Mouse (Mus musculus) limb, embryonic 14.5 days (tissue): ENCODE results near the gene Ephb3. TPM values are rescaled to one million over a fixed set of nuclear protein-coding genes. Genes with fewer than 3 reads are reported as not detected.
A peak's percentile ranks its signal among the peaks of the same experiment; 100 is the strongest.

Source experiments
- ATAC-seq: fragments of 200-750 bp; cut with Nextera tagmentation; 2 replicates; pipeline ENCODE4 v1.8.0; 2017; ENCODE audit warnings: low read depth, moderate number of reproducible peaks, moderate TSS enrichment; ENCODE audit not compliant: low FRiP score
- DNase-seq: peaks from one replicate; pipeline ENCODE4 v3.0.0-alpha.2; 2015; ENCODE audit warnings: low spot score
- H3K27ac ChIP-seq: fragments of 300-500 bp; sonication (generic); replicated peaks from 2 replicates; pipeline ENCODE4 v1.5.1; 2014; ENCODE audit warnings: low read depth, mild to moderate bottlenecking, low read length, moderate library complexity, mixed read lengths
- H3K27me3 ChIP-seq: fragments of 300-500 bp; sonication (generic); 2 replicates; pipeline ENCODE4 v1.6.1; 2014; ENCODE audit warnings: low read length, mixed read lengths; ENCODE audit not compliant: control insufficient read depth, insufficient read depth
- H3K36me3 ChIP-seq: fragments of 300-500 bp; sonication (generic); 2 replicates; pipeline ENCODE4 v1.6.1; 2014; ENCODE audit warnings: mild to moderate bottlenecking, low read length, moderate library complexity, mixed read lengths; ENCODE audit not compliant: control insufficient read depth, insufficient read depth
- H3K4me1 ChIP-seq: fragments of 300-500 bp; sonication (generic); 2 replicates; pipeline ENCODE4 v1.6.1; 2014; ENCODE audit warnings: antibody characterized with exemption, low read length, mixed read lengths; ENCODE audit not compliant: control insufficient read depth, insufficient read depth
- H3K4me2 ChIP-seq: fragments of 300-500 bp; sonication (generic); replicated peaks from 2 replicates; pipeline ENCODE4 v1.6.1; 2014; ENCODE audit warnings: low read depth, mild to moderate bottlenecking, low read length, moderate library complexity; ENCODE audit not compliant: severe bottlenecking
- H3K4me3 ChIP-seq: fragments of 300-500 bp; sonication (generic); replicated peaks from 2 replicates; pipeline ENCODE4 v1.5.1; 2014; ENCODE audit warnings: low read length
- H3K9ac ChIP-seq: fragments of 300-500 bp; sonication (generic); 2 replicates; pipeline ENCODE4 v1.6.1; 2014; ENCODE audit warnings: mild to moderate bottlenecking, low read depth, low read length, moderate library complexity; ENCODE audit not compliant: severe bottlenecking
- H3K9me3 ChIP-seq: fragments of 300-500 bp; sonication (generic); 2 replicates; pipeline ENCODE4 v1.6.1; 2016; ENCODE audit warnings: low read length; ENCODE audit not compliant: control insufficient read depth
- POLR2A ChIP-seq: fragments of 200-500 bp; IDR thresholded peaks from 2 replicates; pipeline ENCODE4 v1.8.0; 2012; ENCODE audit warnings: inconsistent platforms, mild to moderate bottlenecking, moderate library complexity, borderline replicate concordance; ENCODE audit not compliant: insufficient read depth, insufficient read length; ENCODE audit errors: extremely low read depth
- WGBS: fragments of 180-500 bp; shearing (Covaris S2); extraction: QIAGEN DNeasy Blood & Tissue Kit; methylation state at CpG from one replicate; pipeline ENCODE4 v1.1.7; 2014; 5-methylcytosine and 5-hydroxymethylcytosine counted together
- polyA plus RNA-seq, 2 experiments: library from polyadenylated mRNA; depleted of rRNA in 1 of 2; stranded (reverse) in 1 of 2; unstranded in 1 of 2; fragments of >200 nt; fragmentation: Nextera tagmentation in 1 of 2; extraction: Ambion mirVana in 1 of 2; gene quantifications; 2 replicates each; pipeline versions ENCODE4 v1.2.1 to v1.2.3; 2012 to 2014

Ephb3 gene
- polyA plus RNA-seq, 2 experiments, result 37.0 to 70.9 TPM

GRCm38 (mm10) chr16:21219656-21220055 lies 15.1 kb downstream of the Ephb3 start:
- H3K27me3 ChIP-seq, result no peaks in the 10 kb centered on the region
- DNase-seq (no peak), ATAC-seq (no peak)
- H3K4me1 ChIP-seq, result peaks cover 23% of the 10 kb centered on the region
- H3K4me3 ChIP-seq, result no peak overlapping the region
- no peak overlapping the region for H3K4me2 ChIP-seq
- WGBS, result 75% methylated on average over 4 of the region's 4 CpGs
- no peak for TF ChIP-seq POLR2A
- no peak overlapping the region for H3K27ac ChIP-seq
- H3K36me3 ChIP-seq, result peaks cover 100% of the 10 kb centered on the region
- no peaks in the 10 kb centered on the region for H3K9me3 ChIP-seq
- no peak overlapping the region for H3K9ac ChIP-seq

- 69% methylated on average over 3 of the region's 3 CpGs for WGBS
- DNase-seq (no peak), ATAC-seq (no peak)
- Histone ChIP-seq H3K9me3 (no peaks in the 10 kb centered on the region), H3K4me2 (no peak overlapping the region), H3K36me3 (peaks cover 71% of the 10 kb centered on the region), H3K4me1 (peaks cover 13% of the 10 kb centered on the region), H3K4me3 (no peak overlapping the region), H3K9ac (no peak overlapping the region), H3K27ac (no peak overlapping the region), H3K27me3 (no peaks in the 10 kb centered on the region)
- TF ChIP-seq POLR2A, result no peak
Measured at GRCm38 (mm10) chr16:21223038-21223437, 18.5 kb downstream of the Ephb3 start.

GRCm38 (mm10) chr16:21224648-21225240 lies 20.2 kb downstream of the Ephb3 start:
- H3K9ac ChIP-seq, result no peak overlapping the region
- no peak overlapping the region for H3K4me3 ChIP-seq
- no peak for DNase-seq
- 30% methylated on average over 4 of the region's 4 CpGs for WGBS
- no peak overlapping the region for H3K27ac ChIP-seq
- peaks cover 13% of the 10 kb centered on the region for H3K4me1 ChIP-seq
- no peak overlapping the region for H3K4me2 ChIP-seq
- H3K27me3 ChIP-seq, result no peaks in the 10 kb centered on the region
- TF ChIP-seq POLR2A, result no peak
- peaks cover 54% of the 10 kb centered on the region for H3K36me3 ChIP-seq
- H3K9me3 ChIP-seq, result no peaks in the 10 kb centered on the region
- ATAC-seq, result no peak

- DNase-seq, result no peak
- no peak for ATAC-seq
- Histone ChIP-seq H3K27me3 (no peaks in the 10 kb centered on the region), H3K36me3 (peaks cover 35% of the 10 kb centered on the region), H3K9me3 (no peaks in the 10 kb centered on the region), H3K9ac (no peak overlapping the region), H3K4me3 (no peak overlapping the region), H3K4me2 (no peak overlapping the region), H3K27ac (no peak overlapping the region), H3K4me1 (peaks cover 13% of the 10 kb centered on the region)
- no peak for TF ChIP-seq POLR2A
- WGBS, result 45% methylated on average over 6 of the region's 6 CpGs
Measured at GRCm38 (mm10) chr16:21226629-21227028, 22.1 kb downstream of the Ephb3 start.

GRCm38 (mm10) chr16:21235135-21235534 lies 30.6 kb downstream of the Ephb3 start:
- H3K9ac ChIP-seq, result no peak overlapping the region
- WGBS, result 49% methylated on average over 8 of the region's 8 CpGs
- peaks cover 31% of the 10 kb centered on the region for H3K4me1 ChIP-seq
- no peaks in the 10 kb centered on the region for H3K9me3 ChIP-seq
- no peak overlapping the region for H3K4me3 ChIP-seq
- ATAC-seq (no peak), DNase-seq (no peak)
- TF ChIP-seq POLR2A, result no peak
- H3K36me3 ChIP-seq, result no peaks in the 10 kb centered on the region
- no peak overlapping the region for H3K4me2 ChIP-seq
- no peak overlapping the region for H3K27ac ChIP-seq
- H3K27me3 ChIP-seq, result no peaks in the 10 kb centered on the region

- Histone ChIP-seq H3K9me3 (no peaks in the 10 kb centered on the region), H3K4me2 (peak overlapping the region; percentile 3; the same call in 1 of the 2 replicates), H3K9ac (0 out of 2 replicates have a peak overlapping the region, but pooled peaks have one; percentile 0), H3K27me3 (no peaks in the 10 kb centered on the region), H3K27ac (peak overlapping the region; percentile 58), H3K36me3 (no peaks in the 10 kb centered on the region), H3K4me3 (no peak overlapping the region), H3K4me1 (peaks cover 49% of the 10 kb centered on the region)
- no peak for TF ChIP-seq POLR2A
- DNase-seq (peak; percentile 53), ATAC-seq (peak; percentile 23; the same call in 1 of the 2 replicates)
- 10% methylated on average over 5 of the region's 5 CpGs for WGBS
Measured at GRCm38 (mm10) chr16:21238722-21239121, 34.2 kb downstream of the Ephb3 start.
